Mouse (Mus musculus): ENCODE data around the gene Gsto1. TPM values are rescaled to one million over a fixed set of nuclear protein-coding genes. Genes with fewer than 3 reads are reported as not detected.
A peak's percentile ranks its signal among the peaks of the same experiment; 100 is the strongest.

Gsto1 gene
- polyA plus RNA-seq, 2 experiments from 2014 or later, result 32.4 to 36.4 TPM

- ATAC-seq, result no peak
These were observed 3.5 kb downstream of the Gsto1 start for GRCm38 (mm10) chr19:47857957-47858942.

GRCm38 (mm10) chr19:47859180-47859579 lies 4.4 kb downstream of the Gsto1 start:
- no peak for ATAC-seq

- ATAC-seq, result no peak
These were observed 7.8 kb downstream of the Gsto1 start for GRCm38 (mm10) chr19:47862581-47862980.

GRCm38 (mm10) chr19:47864051-47864450 lies 9.3 kb downstream of the Gsto1 start:
- ATAC-seq, result no peak

GRCm38 (mm10) chr19:47864721-47865120 lies 10.0 kb downstream of the Gsto1 start:
- ATAC-seq, result no peak

- ATAC-seq, result peak; percentile 99
These were observed 10.7 kb downstream of the Gsto1 start, which contains the start of gene Gsto2 for GRCm38 (mm10) chr19:47865353-47865947. Gene Gsto2 (plus strand): TSS chr19:47865534.

- ATAC-seq, result no peak
These were observed 12.9 kb downstream of the Gsto1 start for GRCm38 (mm10) chr19:47867628-47868175.

GRCm38 (mm10) chr19:47868951-47869350 lies 14.2 kb downstream of the Gsto1 start:
- ATAC-seq, result no peak

GRCm38 (mm10) chr19:47869516-47869915 lies 14.7 kb downstream of the Gsto1 start:
- ATAC-seq, result no peak

- ATAC-seq, result no peak
These were observed 15.4 kb downstream of the Gsto1 start for GRCm38 (mm10) chr19:47870102-47870666.

- no peak for ATAC-seq
These were observed 16.7 kb downstream of the Gsto1 start for GRCm38 (mm10) chr19:47871515-47871914.

GRCm38 (mm10) chr19:47876252-47876651 lies 21.5 kb downstream of the Gsto1 start:
- ATAC-seq, result no peak

GRCm38 (mm10) chr19:47881538-47881937 lies 26.8 kb downstream of the Gsto1 start:
- ATAC-seq, result no peak

GRCm38 (mm10) chr19:47882151-47882881 lies 27.5 kb downstream of the Gsto1 start:
- peak; percentile 83 for ATAC-seq

GRCm38 (mm10) chr19:47882882-47883254 lies 28.1 kb downstream of the Gsto1 start:
- ATAC-seq, result no peak

- ATAC-seq, result no peak
These were observed 29.7 kb downstream of the Gsto1 start for GRCm38 (mm10) chr19:47884296-47885085.

GRCm38 (mm10) chr19:47885191-47885743 lies 30.5 kb downstream of the Gsto1 start:
- no peak for ATAC-seq

- no peak for ATAC-seq
These were observed 31.1 kb downstream of the Gsto1 start for GRCm38 (mm10) chr19:47885886-47886285.

- ATAC-seq, result peak; percentile 7
These were observed 31.8 kb downstream of the Gsto1 start for GRCm38 (mm10) chr19:47886617-47887016.

- peak; percentile 70 for ATAC-seq
These were observed 32.6 kb downstream of the Gsto1 start for GRCm38 (mm10) chr19:47887417-47887816.

- ATAC-seq, result peak; percentile 33
These were observed 33.3 kb downstream of the Gsto1 start for GRCm38 (mm10) chr19:47888037-47888436.

Measured in CD4-positive, CD25-positive, alpha-beta regulatory T cell, adult 4 months (primary cell).